Mouse (Mus musculus) small intestine, adult 2 months (tissue): Measurements from ENCODE around the gene Tmem52. TPM values are rescaled to one million over a fixed set of nuclear protein-coding genes. Genes with fewer than 3 reads are reported as not detected.

Experiments used
- H3K27ac ChIP-seq: fragments of 200-500 bp; 2 replicates; pipeline ENCODE4 v1.5.1; 2012; ENCODE audit warnings: low read depth, low read length, control low read depth, inconsistent platforms; ENCODE audit not compliant: insufficient read depth
- H3K27me3 ChIP-seq: fragments of 200-500 bp; 2 replicates; pipeline ENCODE4 v1.6.1; 2012; ENCODE audit warnings: mild to moderate bottlenecking, moderate library complexity, low read length, inconsistent platforms; ENCODE audit not compliant: control insufficient read depth, insufficient read depth
- H3K36me3 ChIP-seq: fragments of 200-500 bp; 2 replicates; pipeline ENCODE4 v1.6.1; 2012; ENCODE audit warnings: mild to moderate bottlenecking, low read length, control low read depth, inconsistent platforms; ENCODE audit not compliant: control insufficient read depth, insufficient read depth
- H3K4me1 ChIP-seq: fragments of 200-500 bp; 2 replicates; pipeline ENCODE4 v1.6.1; 2012; ENCODE audit warnings: low read length, inconsistent platforms, mixed read lengths; ENCODE audit not compliant: control insufficient read depth, insufficient read depth, insufficient read length
- H3K4me3 ChIP-seq: fragments of 200-500 bp; 2 replicates; pipeline ENCODE4 v1.5.1; 2012; ENCODE audit warnings: low read depth, mild to moderate bottlenecking, control low read depth, inconsistent platforms, low read length, moderate library complexity
- CTCF ChIP-seq: fragments of 200-500 bp; IDR thresholded peaks from 2 replicates; pipeline ENCODE4 v1.5.1; 2012; ENCODE audit warnings: low read depth, mild to moderate bottlenecking, control low read depth, inconsistent platforms, low read length, moderate library complexity, mixed read lengths; ENCODE audit not compliant: insufficient replicate concordance, insufficient read length; ENCODE audit errors: extremely low read depth
- POLR2A ChIP-seq: fragments of 200-500 bp; IDR thresholded peaks from 2 replicates; pipeline ENCODE4 v1.6.1; 2012; ENCODE audit warnings: low read depth, mild to moderate bottlenecking, control low read depth, inconsistent platforms, low read length, moderate library complexity
- WGBS: fragments of 180-500 bp; shearing (Covaris S2); methylation state at CpG from one replicate; pipeline ENCODE4 v1.1.7; 2018; 5-methylcytosine and 5-hydroxymethylcytosine counted together
- polyA plus RNA-seq: library from polyadenylated mRNA; depleted of rRNA; stranded (reverse); fragments of >200 nt; gene quantifications from 2 replicates; pipeline ENCODE4 v1.2.3, GENCODE M21; 2012

Gene Tmem52
- polyA plus RNA-seq, 1 experiment: 2.1 TPM

DNA sequence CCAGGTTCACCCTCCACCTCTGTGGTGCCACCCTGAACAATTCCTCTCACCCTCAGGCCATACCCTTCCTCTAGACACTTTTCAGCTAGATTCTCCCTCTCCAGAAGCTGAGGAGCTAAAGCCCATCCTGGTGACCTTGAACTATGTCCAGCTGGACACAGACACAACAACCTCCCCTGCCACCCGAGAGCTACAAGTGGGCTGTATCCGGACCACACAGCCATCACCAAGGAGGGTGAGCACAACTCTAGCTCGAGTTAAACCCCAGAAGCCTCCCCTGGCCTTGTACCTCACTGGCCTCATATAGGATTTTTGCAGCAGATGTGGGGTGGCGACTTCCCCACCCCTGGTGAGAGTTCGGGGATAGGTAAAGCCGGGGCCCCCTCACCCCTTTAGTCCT, 3.3 kb upstream of the Tmem52 start:
- Histone ChIP-seq H3K4me1 (peaks cover 5% of the 10 kb centered on the region), H3K27ac (no peak overlapping the region), H3K4me3 (no peak overlapping the region), H3K27me3 (no peaks in the 10 kb centered on the region), H3K36me3 (no peaks in the 10 kb centered on the region)
- no peak for TF ChIP-seq POLR2A
- TF ChIP-seq CTCF: no peak
- WGBS: 63% methylated on average over 6 of the region's 6 CpGs

DNA sequence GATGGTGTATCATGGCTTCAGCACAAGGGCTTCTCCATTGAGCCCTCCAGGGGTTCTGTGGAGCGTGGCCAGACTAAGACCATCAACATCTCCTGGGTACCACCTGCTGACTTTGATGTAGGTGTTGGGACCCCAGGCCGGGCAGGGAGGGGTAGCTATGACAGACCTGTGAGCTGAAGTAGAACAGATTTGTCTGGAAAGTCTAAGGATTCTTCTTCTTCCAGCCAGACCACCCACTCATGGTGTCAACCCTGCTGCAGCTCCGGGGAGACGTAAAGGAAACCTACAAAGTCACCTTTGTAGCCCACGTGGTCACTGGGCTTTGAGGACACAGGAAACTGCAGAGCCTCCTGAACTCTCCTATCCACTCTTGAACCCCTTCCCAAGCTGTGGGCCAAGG, 2.8 kb upstream of the Tmem52 start:
- WGBS: 86% methylated on average over 5 of the region's 5 CpGs

DNA sequence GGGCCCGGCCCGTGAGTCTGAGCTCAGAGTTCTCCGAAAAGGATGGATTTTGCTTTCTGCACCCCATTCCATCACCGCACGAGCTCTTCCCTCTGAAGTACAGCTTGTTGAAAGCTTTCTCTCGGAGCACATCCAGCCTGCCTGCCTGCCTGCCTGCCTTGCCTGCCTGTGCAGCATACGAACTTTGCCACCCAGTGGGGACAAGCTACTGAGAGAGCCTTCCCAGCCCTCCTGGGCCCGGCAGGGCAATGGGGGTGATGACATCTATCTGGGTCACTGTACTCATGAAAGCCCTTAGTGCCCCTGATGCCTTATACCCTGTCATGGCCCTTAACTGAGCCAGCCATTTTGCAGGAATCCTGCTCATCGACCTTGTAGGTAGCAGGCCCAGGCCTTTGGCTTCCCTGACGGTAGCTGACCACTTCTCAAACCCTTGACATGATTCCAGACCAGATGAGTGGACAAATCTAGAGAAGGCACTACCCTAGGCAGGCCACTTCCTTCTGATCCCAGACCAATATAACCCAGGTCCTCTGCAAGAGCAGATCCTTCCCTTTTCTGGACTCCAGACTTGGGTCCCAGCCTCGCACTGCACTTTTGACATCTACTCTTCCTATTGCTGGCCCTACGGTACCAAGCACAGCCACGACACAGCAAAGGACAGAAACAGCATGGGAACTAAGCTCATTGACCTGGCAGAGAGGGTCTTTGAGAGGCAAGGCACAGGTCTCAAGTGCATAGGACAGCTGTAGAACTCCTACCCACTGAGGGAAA, 1.5 kb upstream of the Tmem52 start:
- H3K27ac ChIP-seq: no peak overlapping the region
- no peak for TF ChIP-seq POLR2A
- no peak for TF ChIP-seq CTCF
- 86% methylated on average over 13 of the region's 13 CpGs for WGBS
- peaks cover 5% of the 10 kb centered on the region for H3K4me1 ChIP-seq
- H3K36me3 ChIP-seq: no peaks in the 10 kb centered on the region
- H3K4me3 ChIP-seq: no peak overlapping the region
- no peaks in the 10 kb centered on the region for H3K27me3 ChIP-seq

More for the DNA sequence above, 2.8 kb upstream of the Tmem52 start:
- Histone ChIP-seq H3K36me3 (no peaks in the 10 kb centered on the region), H3K4me1 (peaks cover 5% of the 10 kb centered on the region), H3K27me3 (no peaks in the 10 kb centered on the region), H3K4me3 (no peak overlapping the region), H3K27ac (no peak overlapping the region)
- no peak for TF ChIP-seq CTCF
- TF ChIP-seq POLR2A: no peak

DNA sequence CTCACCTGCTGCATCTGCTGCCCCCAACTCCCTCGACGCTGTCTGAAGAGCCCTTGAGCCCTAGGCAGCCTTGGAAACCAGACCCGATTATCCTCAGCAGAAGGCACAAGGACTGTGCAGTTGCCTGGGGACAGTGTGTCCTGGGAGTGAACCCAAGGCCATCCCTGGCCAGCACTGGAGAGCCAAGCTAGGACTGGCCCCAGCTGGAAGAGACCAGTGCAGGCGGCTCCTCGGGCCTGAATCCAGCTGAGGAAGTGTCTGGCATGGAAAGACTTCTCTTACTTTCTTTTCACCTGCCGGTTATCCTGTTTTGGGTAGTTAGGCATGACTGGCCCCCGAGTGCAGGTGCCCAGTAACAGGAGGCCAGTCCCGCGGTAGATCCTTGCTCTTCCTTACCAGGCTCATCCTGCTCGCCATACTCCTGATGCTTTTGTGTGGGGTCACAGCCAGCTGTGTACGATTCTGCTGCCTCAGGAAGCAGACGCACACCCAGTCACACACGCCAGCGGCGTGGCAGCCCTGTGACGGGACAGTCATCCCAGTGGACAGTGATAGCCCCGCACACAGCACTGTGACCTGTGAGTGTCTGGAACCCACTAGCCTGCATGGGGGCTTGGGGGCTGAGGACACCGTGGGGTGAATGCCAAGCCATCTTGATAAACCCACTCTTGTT, 812 bp downstream of the Tmem52 start:
- H3K4me1 ChIP-seq: peaks cover 10% of the 10 kb centered on the region
- H3K4me3 ChIP-seq: peak overlapping the region; percentile 51
- no peak overlapping the region for H3K27ac ChIP-seq
- TF ChIP-seq POLR2A (no peak), CTCF (no peak)
- no peaks in the 10 kb centered on the region for H3K27me3 ChIP-seq
- 86% methylated on average over 18 of the region's 18 CpGs for WGBS
- no peaks in the 10 kb centered on the region for H3K36me3 ChIP-seq

DNA sequence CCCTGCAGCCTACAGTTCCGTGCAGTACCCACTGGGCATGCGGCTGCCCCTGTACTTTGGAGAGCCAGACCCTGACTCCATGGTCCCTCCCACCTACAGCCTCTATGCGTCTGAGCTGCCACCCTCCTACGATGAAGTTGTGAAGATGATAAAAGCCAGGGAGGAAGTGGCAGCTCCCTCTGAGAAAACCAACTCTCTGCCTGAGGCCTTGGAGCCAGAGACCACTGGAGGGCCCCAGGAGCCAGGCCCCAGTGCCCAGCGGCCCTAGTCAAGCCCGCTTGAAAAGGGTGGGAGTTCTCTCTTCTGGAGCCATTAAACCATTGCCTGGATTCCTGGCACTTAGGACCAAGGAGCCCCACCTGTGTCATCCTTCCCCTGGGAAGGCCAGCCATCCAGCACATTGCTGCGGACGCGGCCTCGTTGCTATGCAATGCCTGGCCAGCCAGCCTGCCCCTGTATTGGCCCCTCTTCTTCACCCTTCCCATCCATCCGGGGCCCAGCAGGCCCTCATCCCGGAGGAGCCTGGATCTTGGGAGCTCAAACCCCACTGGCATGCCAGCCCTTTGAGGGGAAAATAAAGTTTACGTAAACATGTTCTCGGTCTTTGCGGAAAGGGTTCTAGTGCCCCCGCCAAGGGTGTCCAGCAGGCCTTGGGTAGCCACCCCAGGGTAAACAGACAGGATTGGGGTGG, 1.5 kb downstream of the Tmem52 start:
- Histone ChIP-seq H3K36me3 (no peaks in the 10 kb centered on the region), H3K4me1 (peaks cover 10% of the 10 kb centered on the region), H3K27ac (no peak overlapping the region), H3K4me3 (no peak overlapping the region), H3K27me3 (no peaks in the 10 kb centered on the region)
- 87% methylated on average over 16 of the region's 16 CpGs for WGBS
- no peak for TF ChIP-seq CTCF
- TF ChIP-seq POLR2A: no peak

DNA sequence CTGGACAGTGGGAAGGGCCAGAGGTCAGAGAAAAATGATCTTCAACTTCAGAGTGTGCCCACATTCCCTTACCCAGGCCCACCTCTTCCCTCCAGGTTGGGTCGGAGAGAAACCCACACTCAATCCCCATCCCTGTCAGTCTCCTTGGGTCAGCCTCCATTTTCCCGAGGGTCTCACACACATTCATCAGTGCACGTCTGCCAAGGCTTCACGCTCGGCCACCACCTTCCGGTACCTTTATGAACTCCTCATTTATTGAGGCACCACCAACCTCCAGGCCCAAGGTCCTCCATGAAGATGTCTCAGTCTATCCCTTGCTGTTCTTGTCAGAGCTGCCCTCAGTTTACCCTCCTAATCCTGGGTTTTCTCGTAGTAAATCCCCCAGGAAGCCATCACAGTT, 2.1 kb downstream of the Tmem52 start:
- WGBS: 87% methylated on average over 7 of the region's 7 CpGs
- no peak for TF ChIP-seq CTCF
- no peak for TF ChIP-seq POLR2A
- Histone ChIP-seq H3K4me1 (peaks cover 10% of the 10 kb centered on the region), H3K27ac (no peak overlapping the region), H3K4me3 (no peak overlapping the region), H3K27me3 (no peaks in the 10 kb centered on the region), H3K36me3 (no peaks in the 10 kb centered on the region)

DNA sequence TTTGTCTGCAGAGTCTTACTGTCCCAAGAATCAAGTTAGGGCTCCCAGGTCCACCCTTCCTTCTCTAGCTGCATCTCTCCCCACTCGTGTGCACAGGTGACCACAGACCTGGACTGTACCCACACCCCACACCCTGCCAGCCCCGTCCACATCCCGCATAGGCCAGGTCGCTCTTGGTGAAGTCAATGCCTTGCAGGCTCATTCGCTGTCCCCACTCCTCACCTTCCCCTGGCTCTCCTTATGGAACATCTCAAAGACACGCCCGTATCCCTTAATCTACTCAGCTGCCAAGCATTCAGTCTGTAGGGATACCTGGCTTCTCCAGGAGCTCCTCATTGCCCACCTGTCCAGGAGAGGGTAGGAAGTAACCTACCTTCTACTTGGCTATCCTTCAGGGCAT, 2.5 kb downstream of the Tmem52 start:
- TF ChIP-seq CTCF: no peak
- no peak for TF ChIP-seq POLR2A
- H3K27me3 ChIP-seq: no peaks in the 10 kb centered on the region
- H3K36me3 ChIP-seq: no peaks in the 10 kb centered on the region
- H3K4me1 ChIP-seq: peaks cover 10% of the 10 kb centered on the region
- no peak overlapping the region for H3K27ac ChIP-seq
- WGBS: 89% methylated on average over 7 of the region's 7 CpGs
- no peak overlapping the region for H3K4me3 ChIP-seq
